Mouse (Mus musculus) heart, embryonic 10.5 days (tissue): ENCODE data around the gene Vat1l. TPM values are rescaled to one million over a fixed set of nuclear protein-coding genes. Genes with fewer than 3 reads are reported as not detected.

ENCODE experiments used
- DNase-seq: peaks from one replicate; pipeline ENCODE4 v3.0.0-alpha.2; 2017; ENCODE audit warnings: low spot score
- H3K27ac ChIP-seq: fragments of 300-500 bp; sonication (generic); 2 replicates; pipeline ENCODE4 v1.5.1; 2016; ENCODE audit warnings: mild to moderate bottlenecking
- H3K27me3 ChIP-seq: fragments of 300-500 bp; sonication (generic); 2 replicates; pipeline ENCODE4 v1.6.1; 2016; ENCODE audit warnings: mild to moderate bottlenecking; ENCODE audit not compliant: poor library complexity, insufficient read depth, severe bottlenecking
- H3K36me3 ChIP-seq: fragments of 300-500 bp; sonication (generic); 2 replicates; pipeline ENCODE4 v1.6.1; 2016; ENCODE audit warnings: mild to moderate bottlenecking, moderate library complexity
- H3K4me1 ChIP-seq: fragments of 300-500 bp; sonication (generic); 2 replicates; pipeline ENCODE4 v1.6.1; 2016; ENCODE audit warnings: mild to moderate bottlenecking
- H3K4me3 ChIP-seq: fragments of 300-500 bp; sonication (generic); 2 replicates; pipeline ENCODE4 v1.5.1; 2016; ENCODE audit warnings: mild to moderate bottlenecking, moderate library complexity
- H3K9me3 ChIP-seq: fragments of 300-500 bp; sonication (generic); 2 replicates; pipeline ENCODE4 v1.6.1; 2016; ENCODE audit warnings: mild to moderate bottlenecking, moderate library complexity
- WGBS: fragments of 180-500 bp; shearing (Covaris S2); methylation state at CpG from one replicate; pipeline ENCODE4 v1.1.7; 2016; 5-methylcytosine and 5-hydroxymethylcytosine counted together
- polyA plus RNA-seq: library from polyadenylated mRNA; unstranded; fragments of >200 nt; fragmentation: Nextera tagmentation; extraction: Ambion mirVana; gene quantifications from 2 replicates; pipeline ENCODE4 v1.2.1, GENCODE M21; 2016

Gene Vat1l
- 0.91 and 1.9 TPM in 2 replicates for polyA plus RNA-seq

- Histone ChIP-seq H3K36me3 (no peaks in the 10 kb centered on the region), H3K4me3 (peak within 1 kb of the TSS; percentile 66), H3K4me1 (peaks cover 11% of the 10 kb centered on the region), H3K27me3 (peaks cover 51% of the 10 kb centered on the region), H3K27ac (no peak within 1 kb of the TSS), H3K9me3 (no peaks in the 10 kb centered on the region)
- under 1% methylated on average over 39 of the region's 39 CpGs for WGBS
- DNase-seq, result no peak
These were observed at the start of gene Vat1l for GRCm38 (mm10) chr8:114205221-114205901. Gene Vat1l (plus strand): TSS chr8:114205612.

GRCm38 (mm10) chr8:114158586-114158985 is 46.8 kb upstream of the Vat1l start:
- Histone ChIP-seq H3K9me3 (no peaks in the 10 kb centered on the region), H3K4me1 (no peaks in the 10 kb centered on the region), H3K4me3 (no peak overlapping the region), H3K27ac (no peak overlapping the region), H3K36me3 (no peaks in the 10 kb centered on the region), H3K27me3 (no peaks in the 10 kb centered on the region)
- whole genome bisulfite sequencing, result 68% methylated on average over 2 of the region's 2 CpGs
- no peak for DNase-seq

- Histone ChIP-seq H3K9me3 (no peaks in the 10 kb centered on the region), H3K4me3 (no peak overlapping the region), H3K4me1 (no peaks in the 10 kb centered on the region), H3K27ac (no peak overlapping the region), H3K36me3 (no peaks in the 10 kb centered on the region), H3K27me3 (no peaks in the 10 kb centered on the region)
- no peak for DNase-seq
- WGBS, result 79% methylated on average over 3 of the region's 3 CpGs
These were observed 45.7 kb upstream of the Vat1l start for GRCm38 (mm10) chr8:114159666-114160065.

- 76% methylated on average over 3 of the region's 3 CpGs for WGBS
These were observed 41.5 kb upstream of the Vat1l start for GRCm38 (mm10) chr8:114163871-114164270.

GRCm38 (mm10) chr8:114164444-114165096 is 40.8 kb upstream of the Vat1l start:
- Histone ChIP-seq H3K4me1 (no peaks in the 10 kb centered on the region), H3K27ac (no peak overlapping the region), H3K9me3 (no peaks in the 10 kb centered on the region), H3K4me3 (no peak overlapping the region), H3K27me3 (no peaks in the 10 kb centered on the region), H3K36me3 (no peaks in the 10 kb centered on the region)
- 86% methylated on average over 6 of the region's 6 CpGs for WGBS
- DNase-seq, result no peak

More at GRCm38 (mm10) chr8:114163871-114164270, 41.5 kb upstream of the Vat1l start:
- H3K4me1 ChIP-seq, result no peaks in the 10 kb centered on the region
- DNase-seq, result no peak
- no peaks in the 10 kb centered on the region for H3K27me3 ChIP-seq
- no peaks in the 10 kb centered on the region for H3K9me3 ChIP-seq
- no peak overlapping the region for H3K27ac ChIP-seq
- H3K4me3 ChIP-seq, result no peak overlapping the region
- H3K36me3 ChIP-seq, result no peaks in the 10 kb centered on the region

- H3K9me3 ChIP-seq, result no peaks in the 10 kb centered on the region
- no peak overlapping the region for H3K4me3 ChIP-seq
- H3K27ac ChIP-seq, result no peak overlapping the region
- H3K4me1 ChIP-seq, result no peaks in the 10 kb centered on the region
- 79% methylated on average over 2 of the region's 2 CpGs for WGBS
- H3K36me3 ChIP-seq, result no peaks in the 10 kb centered on the region
- H3K27me3 ChIP-seq, result no peaks in the 10 kb centered on the region
- DNase-seq, result no peak
These were observed 39.7 kb upstream of the Vat1l start for GRCm38 (mm10) chr8:114165741-114166140.

GRCm38 (mm10) chr8:114176721-114177120 is 28.7 kb upstream of the Vat1l start:
- Histone ChIP-seq H3K36me3 (no peaks in the 10 kb centered on the region), H3K9me3 (no peaks in the 10 kb centered on the region), H3K4me1 (no peaks in the 10 kb centered on the region), H3K27ac (no peak overlapping the region), H3K4me3 (no peak overlapping the region), H3K27me3 (no peaks in the 10 kb centered on the region)
- 65% methylated on average over 3 of the region's 3 CpGs for WGBS
- DNase-seq, result no peak

- 75% methylated on average over 5 of the region's 5 CpGs for WGBS
- Histone ChIP-seq H3K27me3 (no peaks in the 10 kb centered on the region), H3K4me1 (no peaks in the 10 kb centered on the region), H3K9me3 (no peaks in the 10 kb centered on the region), H3K27ac (no peak overlapping the region), H3K36me3 (no peaks in the 10 kb centered on the region), H3K4me3 (no peak overlapping the region)
- no peak for DNase-seq
These were observed 12.1 kb upstream of the Vat1l start for GRCm38 (mm10) chr8:114193334-114193733.

GRCm38 (mm10) chr8:114198990-114199389 is 6.4 kb upstream of the Vat1l start:
- H3K27me3 ChIP-seq, result peaks cover 15% of the 10 kb centered on the region; the same call in 1 of the 2 replicates
- 58% methylated on average over 2 of the region's 2 CpGs for WGBS
- DNase-seq, result no peak

GRCm38 (mm10) chr8:114206421-114206983 is 1.1 kb downstream of the Vat1l start:
- Histone ChIP-seq H3K27ac (no peak overlapping the region), H3K36me3 (no peaks in the 10 kb centered on the region), H3K27me3 (peaks cover 51% of the 10 kb centered on the region), H3K4me1 (peaks cover 11% of the 10 kb centered on the region), H3K9me3 (no peaks in the 10 kb centered on the region), H3K4me3 (peak overlapping the region; percentile 66; the same call in 1 of the 2 replicates)
- no peak for DNase-seq
- WGBS, result 3% methylated on average over 8 of the region's 8 CpGs

More at GRCm38 (mm10) chr8:114198990-114199389, 6.4 kb upstream of the Vat1l start:
- no peaks in the 10 kb centered on the region for H3K9me3 ChIP-seq
- H3K36me3 ChIP-seq, result no peaks in the 10 kb centered on the region
- no peaks in the 10 kb centered on the region for H3K4me1 ChIP-seq
- no peak overlapping the region for H3K27ac ChIP-seq
- H3K4me3 ChIP-seq, result no peak overlapping the region

GRCm38 (mm10) chr8:114207026-114207425 is 1.6 kb downstream of the Vat1l start:
- peaks cover 51% of the 10 kb centered on the region for H3K27me3 ChIP-seq
- no peak for DNase-seq

GRCm38 (mm10) chr8:114220779-114221178 is 15.4 kb downstream of the Vat1l start:
- Histone ChIP-seq H3K9me3 (no peaks in the 10 kb centered on the region), H3K4me1 (peaks cover 5% of the 10 kb centered on the region; the same call in 1 of the 2 replicates), H3K27ac (no peak overlapping the region), H3K36me3 (no peaks in the 10 kb centered on the region), H3K27me3 (no peaks in the 10 kb centered on the region), H3K4me3 (no peak overlapping the region)
- DNase-seq, result no peak
- WGBS, result 90% methylated on average over 3 of the region's 3 CpGs

More at GRCm38 (mm10) chr8:114207026-114207425, 1.6 kb downstream of the Vat1l start:
- WGBS, result 49% methylated on average over 4 of the region's 4 CpGs
- Histone ChIP-seq H3K27ac (no peak overlapping the region), H3K4me1 (peaks cover 11% of the 10 kb centered on the region), H3K36me3 (no peaks in the 10 kb centered on the region), H3K9me3 (no peaks in the 10 kb centered on the region), H3K4me3 (no peak overlapping the region)

GRCm38 (mm10) chr8:114222001-114222400 is 16.6 kb downstream of the Vat1l start:
- WGBS, result 85% methylated on average over 2 of the region's 2 CpGs
- no peak for DNase-seq
- no peaks in the 10 kb centered on the region for H3K36me3 ChIP-seq
- H3K9me3 ChIP-seq, result no peaks in the 10 kb centered on the region
- H3K27me3 ChIP-seq, result no peaks in the 10 kb centered on the region
- H3K4me1 ChIP-seq, result peaks cover 5% of the 10 kb centered on the region; the same call in 1 of the 2 replicates
- no peak overlapping the region for H3K27ac ChIP-seq
- H3K4me3 ChIP-seq, result no peak overlapping the region
